Mouse (Mus musculus): ENCODE measurements around the gene Adgrd1. TPM values are rescaled to one million over a fixed set of nuclear protein-coding genes. Genes with fewer than 3 reads are reported as not detected.

Adgrd1 gene
- polyA plus RNA-seq, 1 experiment from 2014 or later = 0.09 TPM

DNA sequence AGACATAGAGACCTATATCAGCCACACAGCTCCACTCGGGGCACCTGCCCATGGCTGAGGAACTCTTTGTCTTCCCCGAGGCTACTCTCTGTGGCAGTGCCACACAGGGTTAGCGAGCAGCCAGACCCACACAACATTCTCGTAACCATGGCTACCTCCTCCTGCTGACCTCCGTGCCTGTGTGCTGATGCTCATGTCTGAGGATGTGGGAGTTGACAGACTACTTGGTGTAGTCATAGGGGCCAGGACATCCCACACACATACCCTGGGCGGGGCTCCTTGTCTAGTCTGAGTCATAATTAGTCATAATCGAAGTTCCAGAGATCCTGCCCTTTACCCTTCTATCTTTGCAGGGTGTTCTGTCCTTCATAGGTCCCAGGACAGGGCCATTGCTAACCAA, 93.5 kb downstream of the Adgrd1 start:
- Histone ChIP-seq H3K27ac (replicated peaks) (peak overlapping the region; percentile 33; the same call in 1 of the 2 replicates), H3K4me1 (peaks cover 10% of the 10 kb centered on the region), H3K36me3 (no peaks in the 10 kb centered on the region), H3K4me3 (no peak overlapping the region), H3K9me3 (replicated peaks) (no peaks in the 10 kb centered on the region), H3K27me3 (ENCODE audit: low read depth, poor library complexity, severe bottlenecking) (no peaks in the 10 kb centered on the region)
- DNase-seq (ENCODE audit: low spot score) = no peak
- WGBS = 80% methylated on average over 7 of the region's 7 CpGs

DNA sequence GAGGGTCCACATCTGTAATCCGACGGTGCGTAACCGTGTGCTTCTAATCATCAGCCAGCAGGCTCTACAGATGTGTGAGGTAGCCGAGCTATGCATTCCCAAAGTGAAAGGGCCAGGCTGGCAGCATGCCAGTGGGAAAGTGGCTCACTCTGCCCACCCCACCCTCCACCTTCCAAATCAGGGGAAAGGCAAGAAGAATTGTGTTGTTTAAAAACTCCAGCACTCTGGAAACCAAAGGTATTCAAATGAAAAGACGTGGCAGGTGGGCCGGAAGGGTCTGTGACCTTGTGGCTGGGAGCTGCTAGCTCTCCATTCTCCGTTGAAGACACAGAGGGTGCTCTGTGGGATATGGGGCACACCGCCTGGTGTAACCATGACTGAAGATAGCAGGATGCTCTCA, 100.0 kb downstream of the Adgrd1 start:
- DNase-seq (ENCODE audit: low spot score) = no peak
- Histone ChIP-seq H3K4me3 (no peak overlapping the region), H3K9me3 (replicated peaks) (no peaks in the 10 kb centered on the region), H3K4me1 (peaks cover 18% of the 10 kb centered on the region), H3K27me3 (ENCODE audit: low read depth, poor library complexity, severe bottlenecking) (no peaks in the 10 kb centered on the region), H3K36me3 (no peaks in the 10 kb centered on the region), H3K27ac (replicated peaks) (no peak overlapping the region)
- WGBS = 81% methylated on average over 9 of the region's 9 CpGs

DNA sequence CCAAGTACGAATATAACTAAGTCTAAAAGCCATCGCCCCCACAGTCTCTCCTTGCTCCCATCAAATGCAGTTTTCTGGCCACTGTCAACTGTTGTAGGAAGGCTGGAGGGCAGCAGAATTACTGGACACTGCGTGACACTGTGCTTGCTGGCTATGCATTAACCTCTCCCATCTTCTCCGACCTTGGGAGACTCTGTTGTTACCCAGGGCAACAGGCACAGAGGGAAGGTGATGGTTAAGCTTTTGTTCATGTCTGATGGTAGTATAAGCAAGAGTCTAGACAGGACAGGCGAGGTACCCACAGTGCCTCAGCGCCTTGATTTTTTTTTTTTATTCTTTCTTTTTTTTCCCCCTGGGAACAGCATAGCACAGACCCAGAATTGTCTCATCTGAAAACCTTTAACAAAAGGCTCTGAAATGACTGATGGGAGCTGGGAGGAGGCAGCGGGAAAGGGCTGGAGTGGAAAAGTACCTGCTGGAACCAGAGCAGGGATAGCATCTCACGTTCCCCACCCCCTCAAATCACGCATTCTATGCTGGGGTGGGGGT, 100.5 kb downstream of the Adgrd1 start:
- Histone ChIP-seq H3K4me1 (peaks cover 18% of the 10 kb centered on the region), H3K27me3 (ENCODE audit: low read depth, poor library complexity, severe bottlenecking) (no peaks in the 10 kb centered on the region), H3K9me3 (replicated peaks) (no peaks in the 10 kb centered on the region), H3K27ac (replicated peaks) (peak overlapping the region; percentile 69; the same call in 1 of the 2 replicates), H3K4me3 (no peak overlapping the region), H3K36me3 (no peaks in the 10 kb centered on the region)
- WGBS = 81% methylated on average over 9 of the region's 9 CpGs
- DNase-seq (ENCODE audit: low spot score) = no peak

DNA sequence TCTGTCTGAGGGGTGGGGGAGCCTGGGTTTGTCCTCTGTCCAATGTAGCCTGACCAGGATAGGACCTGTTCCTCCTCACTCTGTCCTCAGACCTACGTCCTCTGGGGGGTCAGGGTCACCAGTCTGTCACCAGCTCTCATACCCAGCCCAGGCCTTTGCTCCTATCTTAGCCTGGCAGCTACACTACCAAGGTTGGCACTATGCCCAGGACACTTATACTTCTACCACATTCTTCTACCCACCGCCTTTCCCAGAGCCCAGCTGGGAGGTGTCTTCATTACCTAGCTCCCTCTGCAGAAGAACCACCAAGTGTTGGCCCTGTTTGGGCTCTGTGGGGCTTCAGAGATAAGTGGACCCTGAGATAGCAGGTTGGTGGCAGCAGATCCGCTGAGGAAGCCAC, 103.6 kb downstream of the Adgrd1 start:
- H3K27me3 ChIP-seq (ENCODE audit: low read depth, poor library complexity, severe bottlenecking) = no peaks in the 10 kb centered on the region
- no peaks in the 10 kb centered on the region for H3K36me3 ChIP-seq
- H3K4me3 ChIP-seq = no peak overlapping the region
- 85% methylated on average over 3 of the region's 3 CpGs for WGBS
- peaks cover 18% of the 10 kb centered on the region for H3K4me1 ChIP-seq
- no peak for DNase-seq (ENCODE audit: low spot score)
- no peaks in the 10 kb centered on the region for H3K9me3 ChIP-seq (replicated peaks)
- H3K27ac ChIP-seq (replicated peaks) = no peak overlapping the region

DNA sequence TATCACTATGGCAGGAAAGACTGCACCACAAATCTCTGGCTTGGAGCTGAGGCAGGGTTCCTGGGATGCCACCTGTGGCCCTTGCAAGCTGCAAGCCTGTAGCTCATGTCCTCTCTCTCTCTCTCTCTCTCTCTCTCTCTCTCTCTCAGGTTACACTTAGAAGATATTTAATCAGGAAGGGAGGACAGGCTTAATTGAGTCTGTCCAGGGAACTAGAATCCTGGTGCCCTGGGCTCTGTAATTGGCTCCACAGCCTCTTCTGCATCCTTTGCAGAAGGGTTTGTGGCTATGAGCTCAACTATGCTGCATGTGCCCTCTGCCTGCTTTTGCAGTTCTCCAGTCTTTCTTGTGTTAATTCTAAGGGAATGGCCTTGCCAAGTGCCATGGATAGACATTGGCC, 111.7 kb downstream of the Adgrd1 start:
- Histone ChIP-seq H3K4me3 (no peak overlapping the region), H3K36me3 (no peaks in the 10 kb centered on the region), H3K4me1 (peaks cover 8% of the 10 kb centered on the region; the same call in 1 of the 2 replicates), H3K9me3 (replicated peaks) (no peaks in the 10 kb centered on the region), H3K27ac (replicated peaks) (no peak overlapping the region), H3K27me3 (ENCODE audit: low read depth, poor library complexity, severe bottlenecking) (no peaks in the 10 kb centered on the region)
- DNase-seq (ENCODE audit: low spot score) = no peak

DNA sequence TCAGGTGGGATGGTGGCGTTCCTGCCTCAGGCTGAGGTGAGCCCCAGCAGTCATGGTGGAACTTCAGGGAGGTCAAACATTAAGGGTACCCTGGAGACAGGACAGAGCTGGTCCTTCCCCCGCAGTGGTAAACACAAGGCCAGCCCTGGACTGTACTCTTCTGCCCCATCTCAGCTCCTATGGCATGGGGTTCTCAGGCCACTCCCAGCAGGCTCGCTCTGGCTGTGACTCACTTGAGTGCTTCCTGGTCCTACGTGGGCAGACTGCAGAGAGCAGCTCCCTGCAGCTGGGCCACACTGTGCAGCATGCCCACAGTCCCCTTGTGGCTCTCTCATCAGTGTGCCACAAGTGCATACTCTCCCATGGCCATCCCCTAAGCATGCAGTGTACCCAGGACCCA, 112.3 kb downstream of the Adgrd1 start:
- Histone ChIP-seq H3K36me3 (no peaks in the 10 kb centered on the region), H3K9me3 (replicated peaks) (no peaks in the 10 kb centered on the region), H3K4me3 (no peak overlapping the region), H3K4me1 (peaks cover 9% of the 10 kb centered on the region), H3K27me3 (ENCODE audit: low read depth, poor library complexity, severe bottlenecking) (no peaks in the 10 kb centered on the region), H3K27ac (replicated peaks) (0 out of 2 replicates have a peak overlapping the region, but pooled peaks have one; percentile 9)
- DNase-seq (ENCODE audit: low spot score) = no peak
- WGBS = 73% methylated on average over 4 of the region's 4 CpGs

DNA sequence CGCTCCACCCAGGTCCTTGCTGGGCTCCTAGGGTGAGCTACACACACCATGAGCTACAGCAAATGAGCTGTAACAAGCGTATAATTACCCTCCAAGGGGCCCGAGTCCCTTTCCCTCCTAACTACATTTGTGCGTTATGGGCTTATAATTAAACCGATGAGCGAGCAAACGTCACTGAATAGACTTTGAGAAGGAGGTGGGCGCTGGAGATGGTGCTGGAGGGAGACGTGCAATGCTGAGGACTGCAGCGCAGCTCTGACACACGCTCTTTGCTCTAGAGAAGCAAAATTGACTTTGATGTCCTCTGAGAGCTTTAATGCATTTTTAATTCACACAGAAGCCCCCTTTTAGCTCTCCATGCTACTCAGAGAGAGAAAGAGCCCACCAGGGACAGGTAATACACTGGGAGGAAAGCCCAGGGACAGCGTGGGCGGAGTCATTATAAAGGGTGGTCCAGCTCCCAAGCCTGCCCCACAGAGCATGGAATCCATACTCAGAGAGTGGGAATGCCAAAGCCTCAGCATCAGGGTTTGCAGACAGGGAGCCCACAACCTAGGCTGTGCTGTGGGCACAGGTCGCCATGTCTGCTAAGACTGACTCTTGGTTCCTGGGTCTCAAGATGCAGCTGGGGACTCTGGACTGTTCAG, 115.0 kb downstream of the Adgrd1 start:
- Histone ChIP-seq H3K27me3 (ENCODE audit: low read depth, poor library complexity, severe bottlenecking) (no peaks in the 10 kb centered on the region), H3K9me3 (replicated peaks) (no peaks in the 10 kb centered on the region), H3K4me1 (peaks cover 16% of the 10 kb centered on the region), H3K36me3 (no peaks in the 10 kb centered on the region), H3K4me3 (no peak overlapping the region), H3K27ac (replicated peaks) (no peak overlapping the region)
- 76% methylated on average over 14 of the region's 14 CpGs for WGBS
- no peak for DNase-seq (ENCODE audit: low spot score)

DNA sequence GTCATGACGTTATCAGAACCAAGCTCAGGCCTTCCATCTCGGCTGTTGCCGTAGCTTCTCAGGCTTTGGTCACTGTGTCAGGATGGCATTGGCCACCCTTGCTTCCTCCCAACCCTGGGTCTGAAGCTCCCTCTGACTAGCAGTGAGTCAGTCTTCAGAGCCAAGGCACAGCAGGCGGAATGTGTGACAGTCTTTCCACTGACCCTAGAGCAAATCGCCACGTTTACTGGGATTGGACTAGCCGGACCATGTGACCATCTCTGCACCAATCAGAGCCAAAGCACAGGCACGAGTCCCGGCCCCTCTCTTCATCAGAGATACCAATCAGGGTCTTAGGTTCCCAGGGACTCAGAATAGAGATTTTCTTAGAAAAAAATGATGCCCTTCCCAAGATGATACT, 117.5 kb downstream of the Adgrd1 start:
- Histone ChIP-seq H3K27ac (replicated peaks) (peak overlapping the region; percentile 55; the same call in 1 of the 2 replicates), H3K4me3 (no peak overlapping the region), H3K27me3 (ENCODE audit: low read depth, poor library complexity, severe bottlenecking) (0 out of 2 replicates have a peak, but pooled peaks cover 7% of the 10 kb centered on the region), H3K36me3 (no peaks in the 10 kb centered on the region), H3K9me3 (replicated peaks) (no peaks in the 10 kb centered on the region), H3K4me1 (peaks cover 39% of the 10 kb centered on the region)
- WGBS = 53% methylated on average over 9 of the region's 9 CpGs
- DNase-seq (ENCODE audit: low spot score) = peak; percentile 36

DNA sequence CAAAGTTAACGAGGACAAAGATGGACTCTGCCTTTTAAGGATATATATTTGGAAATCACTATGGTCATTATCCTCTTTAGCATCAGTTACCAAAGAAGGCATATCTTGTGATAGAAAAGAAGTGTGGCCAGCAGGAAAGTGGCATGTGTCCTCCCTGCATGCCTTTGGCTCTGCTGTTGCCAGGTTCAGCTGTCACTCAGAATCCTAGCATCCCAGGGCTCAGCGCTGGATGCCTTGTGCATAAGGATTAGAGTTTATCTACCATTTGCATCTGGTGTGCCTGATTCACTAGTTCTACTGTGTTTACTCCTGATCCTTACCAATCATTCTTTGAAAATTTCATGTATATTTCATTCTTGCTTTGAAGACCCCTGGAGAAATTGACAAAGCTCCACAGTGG, 119.5 kb downstream of the Adgrd1 start:
- whole genome bisulfite sequencing = 91% methylated on average over 2 of the region's 2 CpGs
- DNase-seq (ENCODE audit: low spot score) = no peak
- Histone ChIP-seq H3K27me3 (ENCODE audit: low read depth, poor library complexity, severe bottlenecking) (0 out of 2 replicates have a peak, but pooled peaks cover 7% of the 10 kb centered on the region), H3K27ac (replicated peaks) (no peak overlapping the region), H3K4me3 (no peak overlapping the region), H3K36me3 (no peaks in the 10 kb centered on the region), H3K9me3 (replicated peaks) (peaks cover 6% of the 10 kb centered on the region; the same call in 1 of the 2 replicates), H3K4me1 (peaks cover 42% of the 10 kb centered on the region)

DNA sequence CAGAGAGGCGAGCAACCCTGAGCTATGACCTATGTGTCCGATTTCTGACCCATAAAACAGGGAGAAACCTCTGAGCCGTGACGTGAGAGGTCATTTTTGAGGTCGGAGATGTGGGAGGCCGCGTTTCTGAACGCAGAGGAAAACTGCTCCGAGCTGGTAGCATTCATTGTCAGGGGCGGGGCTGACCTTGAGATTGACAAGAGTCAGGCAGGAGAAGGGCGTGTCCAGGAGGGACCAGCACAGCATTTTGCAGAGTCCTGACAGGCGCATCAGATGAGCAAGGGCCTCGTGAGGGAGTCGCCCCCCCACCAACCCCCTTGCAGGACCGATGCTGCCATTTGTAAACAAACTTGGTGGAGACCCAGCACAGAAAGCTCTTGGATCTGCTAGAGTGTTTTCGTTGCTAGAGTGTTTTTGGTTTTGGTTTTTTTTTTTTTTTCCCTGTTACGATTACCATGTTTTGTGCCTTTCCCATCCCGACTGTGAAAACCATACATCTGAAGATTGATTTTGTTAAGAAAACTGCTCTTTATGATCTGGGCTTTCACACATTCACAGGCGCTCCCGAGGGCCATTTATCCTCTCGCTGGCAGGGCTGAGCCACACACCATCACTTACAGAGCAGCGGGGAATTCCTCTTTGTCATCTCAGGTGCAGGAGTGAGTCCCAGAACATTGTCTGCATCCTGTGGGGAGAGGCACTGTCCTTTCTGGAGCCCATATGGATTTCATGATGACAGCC, 121.1 kb downstream of the Adgrd1 start:
- peak; percentile 39 for DNase-seq (ENCODE audit: low spot score)

DNA sequence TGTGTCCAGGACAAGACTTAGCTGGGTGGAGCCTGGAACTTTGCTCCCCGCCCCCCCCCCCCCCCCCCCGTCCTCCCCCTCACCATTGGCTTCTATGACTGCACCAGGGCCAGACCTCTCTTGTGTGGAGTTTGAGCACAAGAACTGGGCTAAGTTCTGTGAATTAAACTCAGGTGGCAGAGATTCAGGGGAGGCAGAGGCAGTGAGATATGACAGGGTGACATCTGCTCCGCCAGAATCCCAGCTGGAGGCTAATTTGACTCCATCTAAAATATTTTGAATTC, 121.6 kb downstream of the Adgrd1 start:
- peaks cover 6% of the 10 kb centered on the region; the same call in 1 of the 2 replicates for H3K9me3 ChIP-seq (replicated peaks)
- 0 out of 2 replicates have a peak, but pooled peaks cover 7% of the 10 kb centered on the region for H3K27me3 ChIP-seq (ENCODE audit: low read depth, poor library complexity, severe bottlenecking)
- peak overlapping the region; percentile 35 for H3K4me3 ChIP-seq
- peak overlapping the region; percentile 80 for H3K27ac ChIP-seq (replicated peaks)
- no peaks in the 10 kb centered on the region for H3K36me3 ChIP-seq
- peaks cover 34% of the 10 kb centered on the region for H3K4me1 ChIP-seq
- WGBS = 30% methylated on average over 1 of the region's 3 CpGs
- peak; percentile 51 for DNase-seq (ENCODE audit: low spot score)

More for the DNA sequence above, 121.1 kb downstream of the Adgrd1 start:
- 18% methylated on average over 22 of the region's 22 CpGs for WGBS
- peak overlapping the region; percentile 35 for H3K4me3 ChIP-seq
- H3K27ac ChIP-seq (replicated peaks) = peak overlapping the region; percentile 80
- H3K27me3 ChIP-seq (ENCODE audit: low read depth, poor library complexity, severe bottlenecking) = 0 out of 2 replicates have a peak, but pooled peaks cover 7% of the 10 kb centered on the region
- no peaks in the 10 kb centered on the region for H3K36me3 ChIP-seq
- peaks cover 34% of the 10 kb centered on the region for H3K4me1 ChIP-seq
- peaks cover 6% of the 10 kb centered on the region; the same call in 1 of the 2 replicates for H3K9me3 ChIP-seq (replicated peaks)

DNA sequence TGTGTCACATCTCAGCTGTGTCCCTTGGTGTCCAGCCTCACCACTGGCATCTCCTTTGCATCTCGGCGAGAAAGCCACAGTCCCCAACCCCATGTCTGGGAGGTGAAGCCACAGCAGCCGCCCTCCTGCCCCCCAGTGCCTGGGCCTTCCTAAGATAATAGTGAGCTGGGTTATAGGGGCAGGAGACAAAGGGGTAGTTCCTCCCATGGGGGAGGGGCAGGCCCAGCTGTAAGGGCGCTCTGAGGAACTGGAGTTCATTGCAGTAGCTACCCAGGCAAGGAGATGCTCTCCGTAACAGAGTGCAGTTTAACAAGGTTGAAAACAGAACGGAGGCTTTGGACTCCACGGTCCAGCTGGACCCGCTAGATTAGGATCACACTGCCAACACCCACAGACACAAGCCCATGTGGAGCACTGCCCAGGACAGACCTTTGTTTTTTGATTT, 122.0 kb downstream of the Adgrd1 start:
- peak; percentile 60 for DNase-seq (ENCODE audit: low spot score)
- no peaks in the 10 kb centered on the region for H3K36me3 ChIP-seq
- H3K4me1 ChIP-seq = peaks cover 34% of the 10 kb centered on the region
- peak overlapping the region; percentile 80 for H3K27ac ChIP-seq (replicated peaks)
- 0 out of 2 replicates have a peak, but pooled peaks cover 7% of the 10 kb centered on the region for H3K27me3 ChIP-seq (ENCODE audit: low read depth, poor library complexity, severe bottlenecking)
- WGBS = 10% methylated on average over 8 of the region's 8 CpGs
- peak overlapping the region; percentile 25; the same call in 1 of the 2 replicates for H3K4me3 ChIP-seq
- peaks cover 6% of the 10 kb centered on the region; the same call in 1 of the 2 replicates for H3K9me3 ChIP-seq (replicated peaks)
